Mouse (Mus musculus): ENCODE measurements around the gene Trp53i11. TPM values are rescaled to one million over a fixed set of nuclear protein-coding genes. Genes with fewer than 3 reads are reported as not detected.

The Trp53i11 gene
- polyA plus RNA-seq, 1 experiment, result 0.65 TPM

- no peaks in the 10 kb centered on the region for H3K79me2 ChIP-seq (ENCODE audit: control insufficient read depth, insufficient read depth)
- H3K27me3 ChIP-seq (ENCODE audit: control insufficient read depth, insufficient read depth, insufficient read length), result peaks cover 40% of the 10 kb centered on the region
- no peak overlapping the region for H3K4me2 ChIP-seq (ENCODE audit: low read depth)
- H3K4me3 ChIP-seq, result no peak overlapping the region
- TF ChIP-seq TCF12 (IDR thresholded peaks at IDR 0.05; ENCODE audit: insufficient read depth, poor library complexity, severe bottlenecking) (no peak), REST (IDR thresholded peaks at IDR 0.05; ENCODE audit: insufficient read depth, insufficient read length) (no peak), MAX (IDR thresholded peaks at IDR 0.05; ENCODE audit: low read depth) (no peak), TCF3 (IDR thresholded peaks at IDR 0.05; ENCODE audit: insufficient read length, low read depth) (no peak)
- H3ac ChIP-seq (ENCODE audit: control insufficient read depth, insufficient read length), result no peak overlapping the region
- H3K36me3 ChIP-seq (ENCODE audit: control insufficient read depth, insufficient read depth), result no peaks in the 10 kb centered on the region
These were observed 7.1 kb upstream of the Trp53i11 start for GRCm38 (mm10) chr2:93180077-93180844.

- H3K27me3 ChIP-seq (ENCODE audit: control insufficient read depth, insufficient read depth, insufficient read length), result peaks cover 55% of the 10 kb centered on the region
- no peaks in the 10 kb centered on the region for H3K36me3 ChIP-seq (ENCODE audit: control insufficient read depth, insufficient read depth)
- no peak overlapping the region for H3ac ChIP-seq (ENCODE audit: control insufficient read depth, insufficient read length)
- no peak overlapping the region for H3K4me2 ChIP-seq (ENCODE audit: low read depth)
- no peaks in the 10 kb centered on the region for H3K79me2 ChIP-seq (ENCODE audit: control insufficient read depth, insufficient read depth)
- no peak for TF ChIP-seq MYOD1 (IDR thresholded peaks at IDR 0.05; ENCODE audit: control insufficient read depth in 1 of 3, insufficient read length in 2 of 3, low read depth in 2 of 3)
- TF ChIP-seq TCF3 (IDR thresholded peaks at IDR 0.05; ENCODE audit: insufficient read length, low read depth), result no peak
- no peak for TF ChIP-seq CEBPB (IDR thresholded peaks at IDR 0.05; ENCODE audit: insufficient read depth, poor library complexity, severe bottlenecking)
- TF ChIP-seq E2F4 (IDR thresholded peaks at IDR 0.05; ENCODE audit: insufficient read depth), result no peak
- TF ChIP-seq MYOG (IDR thresholded peaks at IDR 0.05; ENCODE audit: control insufficient read depth in 1 of 3, insufficient read depth in 1 of 3, insufficient read length in 2 of 3, low read depth in 2 of 3), result no peak
- no peak for TF ChIP-seq POLR2AphosphoS2 (IDR thresholded peaks at IDR 0.05; ENCODE audit: insufficient read length, low read depth)
- TF ChIP-seq SRF (IDR thresholded peaks at IDR 0.05; ENCODE audit: control insufficient read depth, insufficient read length, low read depth), result no peak
- no peak for TF ChIP-seq MAX (IDR thresholded peaks at IDR 0.05; ENCODE audit: low read depth)
- TF ChIP-seq REST (IDR thresholded peaks at IDR 0.05; ENCODE audit: insufficient read depth, insufficient read length), result no peak
- H3K4me3 ChIP-seq, result no peak overlapping the region
These were observed 4.5 kb upstream of the Trp53i11 start for GRCm38 (mm10) chr2:93182859-93183258.

- H3K4me2 ChIP-seq (ENCODE audit: low read depth), result peak overlapping the region; percentile 84
- TF ChIP-seq MYOG (IDR thresholded peaks at IDR 0.05; ENCODE audit: control insufficient read depth in 1 of 3, insufficient read depth in 1 of 3, insufficient read length in 2 of 3, low read depth in 2 of 3) (no peak), REST (IDR thresholded peaks at IDR 0.05; ENCODE audit: insufficient read depth, insufficient read length) (no peak), TCF3 (IDR thresholded peaks at IDR 0.05; ENCODE audit: insufficient read length, low read depth) (no peak), SRF (IDR thresholded peaks at IDR 0.05; ENCODE audit: control insufficient read depth, insufficient read length, low read depth) (no peak), MYOD1 (IDR thresholded peaks at IDR 0.05; ENCODE audit: control insufficient read depth in 1 of 3, insufficient read length in 2 of 3, low read depth in 2 of 3) (no peak), MAX (IDR thresholded peaks at IDR 0.05; ENCODE audit: low read depth) (no peak), TCF12 (IDR thresholded peaks at IDR 0.05; ENCODE audit: insufficient read depth, poor library complexity, severe bottlenecking) (no peak), POLR2AphosphoS2 (IDR thresholded peaks at IDR 0.05; ENCODE audit: insufficient read length, low read depth) (no peak)
- H3K4me3 ChIP-seq, result peak overlapping the region; percentile 14
- H3K36me3 ChIP-seq (ENCODE audit: control insufficient read depth, insufficient read depth), result no peaks in the 10 kb centered on the region
- peaks cover 34% of the 10 kb centered on the region for H3K27me3 ChIP-seq (ENCODE audit: control insufficient read depth, insufficient read depth, insufficient read length)
- H3ac ChIP-seq (ENCODE audit: control insufficient read depth, insufficient read length), result peak overlapping the region; percentile 12
- H3K79me2 ChIP-seq (ENCODE audit: control insufficient read depth, insufficient read depth), result no peaks in the 10 kb centered on the region
These were observed 842 bp downstream of the Trp53i11 start for GRCm38 (mm10) chr2:93188020-93188760.

GRCm38 (mm10) chr2:93188761-93189458, 1.6 kb downstream of the Trp53i11 start:
- no peaks in the 10 kb centered on the region for H3K79me2 ChIP-seq (ENCODE audit: control insufficient read depth, insufficient read depth)
- peak overlapping the region; percentile 14 for H3K4me3 ChIP-seq
- TF ChIP-seq USF1 (IDR thresholded peaks at IDR 0.05; ENCODE audit: low read depth) (no peak), CEBPB (IDR thresholded peaks at IDR 0.05; ENCODE audit: insufficient read depth, poor library complexity, severe bottlenecking) (no peak), MYOD1 (IDR thresholded peaks at IDR 0.05; ENCODE audit: control insufficient read depth in 1 of 3, insufficient read length in 2 of 3, low read depth in 2 of 3) (no peak), TCF3 (IDR thresholded peaks at IDR 0.05; ENCODE audit: insufficient read length, low read depth) (no peak), REST (IDR thresholded peaks at IDR 0.05; ENCODE audit: insufficient read depth, insufficient read length) (no peak), E2F4 (IDR thresholded peaks at IDR 0.05; ENCODE audit: insufficient read depth) (no peak), MAX (IDR thresholded peaks at IDR 0.05; ENCODE audit: low read depth) (no peak), MYOG (IDR thresholded peaks at IDR 0.05; ENCODE audit: control insufficient read depth in 1 of 3, insufficient read depth in 1 of 3, insufficient read length in 2 of 3, low read depth in 2 of 3) (no peak), SRF (IDR thresholded peaks at IDR 0.05; ENCODE audit: control insufficient read depth, insufficient read length, low read depth) (no peak), POLR2AphosphoS2 (IDR thresholded peaks at IDR 0.05; ENCODE audit: insufficient read length, low read depth) (no peak), POLR2A (IDR thresholded peaks at IDR 0.05; ENCODE audit: insufficient read length, low read depth) (no peak), TCF12 (IDR thresholded peaks at IDR 0.05; ENCODE audit: insufficient read depth, poor library complexity, severe bottlenecking) (no peak)
- H3K4me2 ChIP-seq (ENCODE audit: low read depth), result peak overlapping the region; percentile 84
- no peak overlapping the region for H3ac ChIP-seq (ENCODE audit: control insufficient read depth, insufficient read length)
- H3K36me3 ChIP-seq (ENCODE audit: control insufficient read depth, insufficient read depth), result no peaks in the 10 kb centered on the region
- H3K27me3 ChIP-seq (ENCODE audit: control insufficient read depth, insufficient read depth, insufficient read length), result peaks cover 38% of the 10 kb centered on the region

All from myocyte (in vitro differentiated cells).